Mouse (Mus musculus) stomach, postnatal 0 days (tissue): ENCODE results near the gene Pdf. TPM values are rescaled to one million over a fixed set of nuclear protein-coding genes. Genes with fewer than 3 reads are reported as not detected.
"Not testable (repeated sequence)": the region's sequence is repeated elsewhere in the genome, so short reads cannot be mapped to it uniquely, and the experiment has no call there.

Experiments
- ATAC-seq: fragments of 200-750 bp; cut with Nextera tagmentation; 2 replicates; pipeline ENCODE4 v1.8.0; 2017; ENCODE audit not compliant: low FRiP score, low TSS enrichment
- DNase-seq: peaks from one replicate; pipeline ENCODE4 v3.0.0-alpha.2; 2016; ENCODE audit warnings: low spot score
- H3K27ac ChIP-seq: fragments of 300-500 bp; sonication (generic); replicated peaks from 2 replicates; pipeline ENCODE4 v1.5.1; 2014; ENCODE audit warnings: mild to moderate bottlenecking, control low read depth
- H3K27me3 ChIP-seq: fragments of 300-500 bp; sonication (generic); 2 replicates; pipeline ENCODE4 v1.6.1; 2014; ENCODE audit warnings: low read length; ENCODE audit not compliant: control insufficient read depth, insufficient read depth
- H3K36me3 ChIP-seq: fragments of 300-500 bp; sonication (generic); 2 replicates; pipeline ENCODE4 v1.6.1; 2014; ENCODE audit warnings: low read length, mixed read lengths; ENCODE audit not compliant: control insufficient read depth, insufficient read depth
- H3K4me1 ChIP-seq: fragments of 300-500 bp; sonication (generic); replicated peaks from 2 replicates; pipeline ENCODE4 v1.6.1; 2014; ENCODE audit warnings: antibody characterized with exemption; ENCODE audit not compliant: control insufficient read depth, insufficient read depth
- H3K4me2 ChIP-seq: fragments of 300-500 bp; sonication (generic); replicated peaks from 2 replicates; pipeline ENCODE4 v1.6.1; 2014; ENCODE audit warnings: low read depth, mild to moderate bottlenecking, control low read depth, moderate library complexity
- H3K4me3 ChIP-seq: fragments of 300-500 bp; sonication (generic); 2 replicates; pipeline ENCODE4 v1.5.1; 2014; ENCODE audit warnings: low read depth, low read length, control low read depth
- H3K9ac ChIP-seq: fragments of 300-500 bp; sonication (generic); 2 replicates; pipeline ENCODE4 v1.6.1; 2014; ENCODE audit warnings: mild to moderate bottlenecking, low read length, control low read depth, mixed read lengths
- H3K9me3 ChIP-seq: fragments of 300-500 bp; sonication (generic); 2 replicates; pipeline ENCODE4 v1.6.1; 2016; ENCODE audit warnings: low read length; ENCODE audit not compliant: control insufficient read depth
- CTCF ChIP-seq: IDR thresholded peaks from 2 replicates; pipeline ENCODE4 v1.5.1; 2016; ENCODE audit warnings: antibody characterized with exemption, low read depth, mild to moderate bottlenecking, moderate library complexity
- EP300 ChIP-seq: optimal IDR thresholded peaks from 2 replicates; pipeline ENCODE3; 2016; ENCODE audit warnings: antibody characterized with exemption
- WGBS: fragments of 180-500 bp; shearing (Covaris S2); extraction: QIAGEN DNeasy Blood & Tissue Kit; methylation state at CpG from one replicate; pipeline ENCODE4 v1.1.7; 2014; 5-methylcytosine and 5-hydroxymethylcytosine counted together
- polyA plus RNA-seq: library from polyadenylated mRNA; unstranded; fragments of >200 nt; fragmentation: Nextera tagmentation; extraction: Ambion mirVana; gene quantifications from 2 replicates; pipeline ENCODE4 v1.2.1, GENCODE M21; 2015

Gene Pdf
- polyA plus RNA-seq, 1 experiment from 2014 or later, result 26.5 TPM

DNA sequence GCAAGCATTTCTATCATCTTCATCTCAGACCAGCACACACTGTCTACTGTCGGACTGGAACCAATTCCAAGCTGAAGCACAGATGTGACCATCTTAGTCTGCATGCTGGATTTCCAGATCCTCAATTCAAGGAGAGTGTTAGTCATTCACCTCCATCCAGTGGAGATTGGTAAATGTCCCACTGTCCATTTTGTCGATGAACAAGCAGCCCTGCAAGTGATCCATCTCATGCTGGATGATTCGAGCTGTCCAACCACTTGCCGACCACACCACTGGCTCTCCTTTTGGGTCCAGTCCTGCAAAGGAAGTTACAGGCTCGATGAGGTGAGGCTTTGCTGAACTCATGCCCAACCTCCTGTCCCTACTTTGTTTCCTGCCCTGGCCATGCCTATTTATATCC is 1.4 kb downstream of the Pdf start:
- 75% methylated on average over 5 of the region's 5 CpGs for WGBS
- H3K27me3 ChIP-seq, result no peaks in the 10 kb centered on the region
- no peak for ATAC-seq
- H3K4me2 ChIP-seq, result no peak overlapping the region; the same call in 1 of the 2 replicates
- no peaks in the 10 kb centered on the region for H3K4me1 ChIP-seq
- H3K9me3 ChIP-seq, result no peaks in the 10 kb centered on the region
- 0 out of 2 replicates have a peak overlapping the region, but pooled peaks have one; percentile 35 for H3K9ac ChIP-seq
- no peak overlapping the region for H3K4me3 ChIP-seq
- TF ChIP-seq CTCF (no peak), EP300 (no peak)
- H3K36me3 ChIP-seq, result peaks cover 31% of the 10 kb centered on the region
- no peak overlapping the region for H3K27ac ChIP-seq
- DNase-seq, result no peak

DNA sequence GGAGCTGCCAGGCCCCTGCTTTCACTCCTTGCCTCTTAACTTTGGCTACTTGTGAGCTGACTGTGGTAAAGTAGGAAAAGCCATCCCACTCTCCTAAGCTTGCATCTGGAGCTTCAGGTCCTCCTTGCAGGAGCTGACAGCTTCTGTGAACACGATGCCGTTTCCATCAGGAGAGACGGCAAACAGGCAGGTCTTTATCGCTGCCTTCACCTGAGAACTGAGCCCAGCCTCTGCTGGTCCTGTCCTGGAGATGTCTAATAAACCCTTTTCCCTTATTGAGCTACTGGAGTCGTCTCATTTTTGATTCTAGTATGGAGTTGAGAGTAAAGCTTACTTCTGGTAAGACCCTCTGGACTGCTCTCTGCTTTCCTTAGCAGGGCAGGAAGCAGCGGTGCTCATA is 2.9 kb downstream of the Pdf start:
- Histone ChIP-seq H3K4me2 (no peak overlapping the region), H3K27me3 (no peaks in the 10 kb centered on the region), H3K9ac (no peak overlapping the region), H3K4me1 (no peaks in the 10 kb centered on the region), H3K27ac (no peak overlapping the region), H3K9me3 (no peaks in the 10 kb centered on the region), H3K36me3 (peaks cover 32% of the 10 kb centered on the region), H3K4me3 (no peak overlapping the region)
- 90% methylated on average over 6 of the region's 6 CpGs for WGBS
- no peak for DNase-seq
- no peak for ATAC-seq
- TF ChIP-seq EP300, result no peak
- no peak for TF ChIP-seq CTCF

DNA sequence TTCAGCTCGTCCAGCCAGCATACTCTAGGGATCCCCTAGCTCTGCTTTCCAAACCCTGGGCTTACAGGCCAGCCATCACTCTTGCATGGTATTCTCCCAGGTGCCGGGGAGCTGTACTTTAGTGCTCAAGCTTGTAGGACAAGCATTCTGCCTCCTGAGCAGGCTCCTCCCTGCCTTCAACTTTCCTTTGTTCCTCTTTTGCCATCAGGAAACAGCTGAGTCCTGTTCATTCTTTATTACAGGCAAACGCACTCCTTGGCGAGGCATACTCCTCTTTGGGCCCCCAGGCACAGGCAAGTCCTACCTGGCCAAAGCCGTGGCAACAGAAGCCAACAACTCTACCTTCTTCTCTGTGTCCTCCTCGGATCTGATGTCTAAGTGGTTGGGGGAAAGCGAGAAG is 7.8 kb downstream of the Pdf start:
- DNase-seq, result no peak
- no peak overlapping the region for H3K9ac ChIP-seq
- no peak for TF ChIP-seq EP300
- no peak for TF ChIP-seq CTCF
- H3K4me1 ChIP-seq, result no peaks in the 10 kb centered on the region
- no peaks in the 10 kb centered on the region for H3K27me3 ChIP-seq
- no peak overlapping the region for H3K4me3 ChIP-seq
- no peaks in the 10 kb centered on the region for H3K9me3 ChIP-seq
- 81% methylated on average over 7 of the region's 7 CpGs for WGBS
- ATAC-seq, result no peak
- peaks cover 38% of the 10 kb centered on the region for H3K36me3 ChIP-seq
- no peak overlapping the region for H3K4me2 ChIP-seq
- no peak overlapping the region for H3K27ac ChIP-seq

DNA sequence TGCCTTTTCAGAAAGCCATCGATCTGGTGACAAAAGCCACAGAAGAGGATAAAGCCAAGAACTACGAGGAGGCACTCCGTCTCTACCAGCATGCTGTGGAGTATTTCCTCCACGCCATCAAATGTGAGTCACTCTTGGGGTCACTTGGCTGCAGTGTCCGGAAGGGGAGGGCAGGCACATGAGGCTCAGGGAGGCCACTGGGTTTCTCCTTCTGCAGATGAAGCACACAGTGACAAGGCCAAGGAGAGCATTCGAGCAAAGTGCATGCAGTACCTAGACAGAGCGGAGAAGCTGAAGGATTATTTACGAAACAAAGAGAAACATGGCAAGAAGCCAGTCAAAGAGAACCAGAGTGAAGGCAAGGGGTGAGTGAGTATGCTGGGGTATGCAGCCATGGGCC is 11.8 kb downstream of the Pdf start:
- 74% methylated on average over 8 of the region's 8 CpGs for WGBS
- H3K27me3 ChIP-seq, result no peaks in the 10 kb centered on the region

DNA sequence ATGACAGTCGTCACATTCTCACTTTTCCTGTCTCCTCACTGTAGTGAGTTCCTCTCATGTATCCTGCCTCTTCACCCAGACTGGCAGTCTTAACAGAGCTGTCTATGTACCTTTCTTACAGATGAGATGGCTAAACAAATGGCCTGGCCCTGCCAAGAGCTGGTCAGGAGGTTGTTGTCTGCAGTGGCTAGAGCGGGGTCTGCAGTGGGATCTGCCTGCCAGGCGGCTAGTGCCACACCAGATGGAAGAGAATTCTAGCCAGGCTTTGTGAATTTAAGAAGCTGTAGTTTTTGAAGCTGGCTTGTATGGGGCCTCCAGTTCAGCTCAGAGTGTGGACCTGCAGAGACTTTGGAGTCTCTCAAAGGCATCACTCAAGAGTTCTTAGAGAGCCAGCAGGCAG is 12.8 kb downstream of the Pdf start:
- no peak for TF ChIP-seq EP300
- ATAC-seq, result no peak
- H3K4me2 ChIP-seq, result no peak overlapping the region
- 0 out of 2 replicates have a peak, but pooled peaks cover 2% of the 10 kb centered on the region for H3K4me1 ChIP-seq
- no peak for DNase-seq
- H3K27ac ChIP-seq, result no peak overlapping the region
- no peaks in the 10 kb centered on the region for H3K27me3 ChIP-seq
- H3K9me3 ChIP-seq, result no peaks in the 10 kb centered on the region
- H3K4me3 ChIP-seq, result no peak overlapping the region
- 95% methylated on average over 3 of the region's 3 CpGs for WGBS
- H3K9ac ChIP-seq, result no peak overlapping the region
- H3K36me3 ChIP-seq, result peaks cover 7% of the 10 kb centered on the region; the same call in 1 of the 2 replicates

More for the DNA sequence above, 11.8 kb downstream of the Pdf start:
- Histone ChIP-seq H3K9me3 (no peaks in the 10 kb centered on the region), H3K27ac (no peak overlapping the region), H3K4me3 (no peak overlapping the region), H3K4me1 (0 out of 2 replicates have a peak, but pooled peaks cover 2% of the 10 kb centered on the region), H3K36me3 (peaks cover 12% of the 10 kb centered on the region; the same call in 1 of the 2 replicates), H3K4me2 (no peak overlapping the region), H3K9ac (no peak overlapping the region)
- ATAC-seq (no peak), DNase-seq (no peak)
- no peak for TF ChIP-seq CTCF
- TF ChIP-seq EP300, result no peak

DNA sequence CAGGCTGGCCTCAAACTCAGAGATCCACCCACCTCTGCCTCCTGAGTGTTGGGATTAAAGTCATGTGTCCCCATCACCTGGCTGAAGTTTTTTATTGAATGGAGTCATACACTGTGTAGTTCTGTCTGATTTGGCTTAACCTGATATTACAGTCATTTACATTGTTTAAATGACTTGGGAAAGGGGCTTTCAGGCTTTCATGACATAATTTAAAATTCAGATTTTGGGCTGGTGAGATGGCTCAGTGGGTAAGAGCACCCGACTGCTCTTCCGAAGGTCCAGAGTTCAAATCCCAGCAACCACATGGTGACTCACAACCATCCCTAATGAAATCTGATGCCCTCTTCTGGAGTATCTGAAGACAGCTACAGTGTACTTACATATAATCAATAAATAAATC is 14.8 kb downstream of the Pdf start:
- ATAC-seq, result not testable (repeated sequence)

More for the DNA sequence above, 14.8 kb downstream of the Pdf start:
- H3K4me3 ChIP-seq, H3K4me2 ChIP-seq, H3K27me3 ChIP-seq, H3K9me3 ChIP-seq, H3K4me1 ChIP-seq, H3K36me3 ChIP-seq, H3K27ac ChIP-seq, H3K9ac ChIP-seq, DNase-seq: not testable (repeated sequence)
- 90% methylated on average over 2 of the region's 2 CpGs for WGBS
